Mouse (Mus musculus): Measurements from ENCODE around the gene Gm4869. TPM values are rescaled to one million over a fixed set of nuclear protein-coding genes. Genes with fewer than 3 reads are reported as not detected.

The Gm4869 gene
- polyA plus RNA-seq, 1 experiment = not detected

DNA sequence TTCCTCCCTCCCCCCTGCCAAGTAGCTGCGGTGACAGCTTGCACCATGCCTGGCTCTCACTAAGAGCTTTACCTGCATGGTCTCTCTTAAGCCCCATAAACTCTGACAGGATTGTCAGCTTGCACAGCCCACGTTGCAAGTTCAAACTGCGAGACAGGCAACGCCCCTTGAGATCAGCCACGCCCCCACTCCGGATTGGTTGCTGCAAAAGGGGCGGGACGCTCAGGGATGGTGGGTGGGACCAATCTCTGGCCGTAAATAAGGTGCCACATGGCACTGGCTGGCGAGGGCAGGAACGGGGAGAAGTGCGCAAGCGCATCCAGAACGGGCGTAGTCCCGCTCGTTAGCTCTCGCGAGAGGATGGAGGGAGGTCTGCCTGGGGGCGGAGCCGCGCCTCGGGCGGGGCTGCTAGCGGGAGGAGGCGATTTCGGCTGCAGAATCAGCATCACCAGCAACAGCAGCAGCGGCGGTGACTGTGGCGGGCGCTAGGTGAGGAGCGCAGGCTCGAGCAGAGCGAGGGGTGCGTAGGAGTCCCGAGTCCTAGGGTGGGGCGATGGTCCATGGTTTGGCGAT is 59.8 kb downstream of the Gm4869 start, which contains the start of gene Chst12:
TSS of gene Chst12 (plus strand) at position 343 of the 573 bp plus-strand sequence.
- Histone ChIP-seq H3K4me3 (ENCODE audit: insufficient read depth, low read depth, low read length) (peak within 1 kb of the TSS; percentile 65), H3K4me1 (ENCODE audit: control insufficient read depth, insufficient read depth, insufficient read length, low read length) (peaks cover 29% of the 10 kb centered on the region), H3K27ac (replicated peaks; ENCODE audit: low read depth, low read length) (0 out of 2 replicates have a peak within 1 kb of the TSS, but pooled peaks have one; percentile 14)

- 0 out of 2 replicates have a peak overlapping the region, but pooled peaks have one; percentile 14 for H3K27ac ChIP-seq (replicated peaks; ENCODE audit: low read depth, low read length)
- peak overlapping the region; percentile 65 for H3K4me3 ChIP-seq (ENCODE audit: insufficient read depth, low read depth, low read length)
- peaks cover 35% of the 10 kb centered on the region for H3K4me1 ChIP-seq (ENCODE audit: control insufficient read depth, insufficient read depth, insufficient read length, low read length)
Measured at GRCm38 (mm10) chr5:140506096-140506794, 60.8 kb downstream of the Gm4869 start.

DNA sequence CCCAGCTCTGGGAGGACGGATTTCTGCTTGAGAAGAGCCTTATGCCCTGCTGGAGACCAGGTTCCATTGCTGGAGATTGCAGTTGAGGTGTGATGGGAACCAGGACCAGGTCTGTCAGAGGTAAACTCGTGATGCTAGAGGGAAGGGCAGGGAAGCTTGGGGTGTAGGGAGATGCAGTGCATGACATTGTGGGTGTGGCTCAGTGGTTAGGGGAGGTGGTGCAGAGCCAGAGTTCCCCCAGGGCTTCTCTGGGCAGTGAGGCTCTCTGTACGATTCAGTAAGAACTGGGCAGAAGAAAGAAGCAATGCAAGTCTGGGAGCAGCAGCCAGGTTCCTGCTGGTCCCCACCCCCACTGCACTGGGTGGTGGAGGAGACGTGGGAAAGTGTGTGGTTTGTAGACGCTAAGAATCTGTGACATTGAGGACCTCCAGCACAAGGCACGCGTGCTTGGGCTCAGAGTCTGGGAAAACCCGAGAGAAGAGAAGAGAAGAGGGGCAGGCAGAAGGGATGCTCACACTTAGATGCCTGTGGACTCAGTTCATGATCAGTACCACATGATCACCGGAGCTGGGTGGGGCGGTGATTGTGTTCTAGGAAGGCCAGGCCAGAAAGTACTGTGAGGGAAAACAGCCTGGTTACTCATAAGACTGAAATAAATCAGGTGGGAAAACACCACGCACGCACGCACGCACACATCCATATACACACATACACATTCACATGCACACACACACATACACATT is 62.2 kb downstream of the Gm4869 start:
- peaks cover 35% of the 10 kb centered on the region for H3K4me1 ChIP-seq (ENCODE audit: control insufficient read depth, insufficient read depth, insufficient read length, low read length)
- H3K4me3 ChIP-seq (ENCODE audit: insufficient read depth, low read depth, low read length) = 0 out of 2 replicates have a peak overlapping the region, but pooled peaks have one; percentile 1
- H3K27ac ChIP-seq (replicated peaks; ENCODE audit: low read depth, low read length) = no peak overlapping the region; the same call in 1 of the 2 replicates

GRCm38 (mm10) chr5:140508686-140509085 is 63.2 kb downstream of the Gm4869 start:
- H3K4me3 ChIP-seq (ENCODE audit: insufficient read depth, low read depth, low read length) = no peak overlapping the region
- peaks cover 31% of the 10 kb centered on the region for H3K4me1 ChIP-seq (ENCODE audit: control insufficient read depth, insufficient read depth, insufficient read length, low read length)
- peak overlapping the region; percentile 13; the same call in 1 of the 2 replicates for H3K27ac ChIP-seq (replicated peaks; ENCODE audit: low read depth, low read length)

DNA sequence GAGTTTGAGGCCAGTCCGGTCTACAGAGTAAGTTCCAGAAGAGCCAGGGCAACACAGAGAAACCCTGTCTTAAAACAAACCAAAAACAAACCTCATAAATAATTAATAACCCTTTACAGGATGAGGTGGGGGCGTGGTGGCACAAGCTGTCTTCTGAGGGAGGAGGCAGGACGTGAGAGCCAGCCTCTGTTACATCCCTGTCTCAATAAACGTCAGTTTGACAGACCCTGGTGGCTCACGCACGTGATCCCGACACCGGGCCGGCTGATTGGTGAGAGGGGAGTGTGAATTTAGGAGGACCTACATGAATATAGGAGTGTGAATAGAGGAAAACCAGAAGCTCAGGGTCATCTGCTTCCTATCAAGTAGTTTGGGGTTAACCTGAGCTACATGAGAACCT is 63.8 kb downstream of the Gm4869 start:
- H3K4me1 ChIP-seq (ENCODE audit: control insufficient read depth, insufficient read depth, insufficient read length, low read length) = peaks cover 31% of the 10 kb centered on the region
- no peak overlapping the region; the same call in 1 of the 2 replicates for H3K27ac ChIP-seq (replicated peaks; ENCODE audit: low read depth, low read length)
- no peak overlapping the region for H3K4me3 ChIP-seq (ENCODE audit: insufficient read depth, low read depth, low read length)

- no peak overlapping the region for H3K27ac ChIP-seq (replicated peaks; ENCODE audit: low read depth, low read length)
- H3K4me1 ChIP-seq (ENCODE audit: control insufficient read depth, insufficient read depth, insufficient read length, low read length) = peaks cover 36% of the 10 kb centered on the region
- peak overlapping the region; percentile 25; the same call in 1 of the 2 replicates for H3K4me3 ChIP-seq (ENCODE audit: insufficient read depth, low read depth, low read length)
Measured at GRCm38 (mm10) chr5:140510012-140511000, 64.9 kb downstream of the Gm4869 start.

- no peak overlapping the region for H3K27ac ChIP-seq (replicated peaks; ENCODE audit: low read depth, low read length)
- H3K4me3 ChIP-seq (ENCODE audit: insufficient read depth, low read depth, low read length) = no peak overlapping the region
- peaks cover 18% of the 10 kb centered on the region for H3K4me1 ChIP-seq (ENCODE audit: control insufficient read depth, insufficient read depth, insufficient read length, low read length)
Measured at GRCm38 (mm10) chr5:140513921-140514320, 68.5 kb downstream of the Gm4869 start.

GRCm38 (mm10) chr5:140514799-140515486 is 69.5 kb downstream of the Gm4869 start:
- Histone ChIP-seq H3K4me3 (ENCODE audit: insufficient read depth, low read depth, low read length) (no peak overlapping the region), H3K27ac (replicated peaks; ENCODE audit: low read depth, low read length) (no peak overlapping the region), H3K4me1 (ENCODE audit: control insufficient read depth, insufficient read depth, insufficient read length, low read length) (peaks cover 15% of the 10 kb centered on the region)

GRCm38 (mm10) chr5:140517159-140517920 is 71.9 kb downstream of the Gm4869 start:
- Histone ChIP-seq H3K27ac (replicated peaks; ENCODE audit: low read depth, low read length) (no peak overlapping the region), H3K4me1 (ENCODE audit: control insufficient read depth, insufficient read depth, insufficient read length, low read length) (peaks cover 7% of the 10 kb centered on the region), H3K4me3 (ENCODE audit: insufficient read depth, low read depth, low read length) (no peak overlapping the region)

GRCm38 (mm10) chr5:140517921-140518230 is 72.4 kb downstream of the Gm4869 start:
- peaks cover 7% of the 10 kb centered on the region for H3K4me1 ChIP-seq (ENCODE audit: control insufficient read depth, insufficient read depth, insufficient read length, low read length)
- H3K27ac ChIP-seq (replicated peaks; ENCODE audit: low read depth, low read length) = no peak overlapping the region
- H3K4me3 ChIP-seq (ENCODE audit: insufficient read depth, low read depth, low read length) = no peak overlapping the region

DNA sequence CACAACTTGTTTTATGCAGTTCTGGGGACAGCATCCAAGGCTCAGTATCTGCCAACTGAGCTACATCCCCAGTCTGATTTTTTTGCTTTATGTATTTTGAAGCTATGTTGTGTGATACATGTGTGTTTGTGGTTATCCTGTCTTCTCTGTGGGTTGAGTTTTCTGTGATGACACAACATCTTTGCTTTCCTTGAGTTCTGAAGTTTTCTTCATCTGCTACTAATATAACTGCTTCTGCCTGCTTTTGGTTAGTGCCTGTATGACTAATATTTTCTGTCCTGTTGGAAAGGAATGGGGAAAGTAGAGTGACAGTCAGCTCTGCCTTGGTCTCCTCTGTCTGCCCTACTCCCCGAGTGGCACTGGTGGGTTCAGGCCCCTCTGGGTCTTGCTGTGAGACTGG is 75.8 kb downstream of the Gm4869 start:
- no peaks in the 10 kb centered on the region; the same call in none of the 2 replicates for H3K4me1 ChIP-seq (ENCODE audit: control insufficient read depth, insufficient read depth, insufficient read length, low read length)
- no peak overlapping the region for H3K4me3 ChIP-seq (ENCODE audit: insufficient read depth, low read depth, low read length)
- H3K27ac ChIP-seq (replicated peaks; ENCODE audit: low read depth, low read length) = no peak overlapping the region

GRCm38 (mm10) chr5:140526754-140527153 is 81.3 kb downstream of the Gm4869 start:
- no peak overlapping the region for H3K27ac ChIP-seq (replicated peaks; ENCODE audit: low read depth, low read length)
- H3K4me1 ChIP-seq (ENCODE audit: control insufficient read depth, insufficient read depth, insufficient read length, low read length) = no peaks in the 10 kb centered on the region
- H3K4me3 ChIP-seq (ENCODE audit: insufficient read depth, low read depth, low read length) = no peak overlapping the region

GRCm38 (mm10) chr5:140538111-140538683 is 92.8 kb downstream of the Gm4869 start:
- no peak overlapping the region for H3K27ac ChIP-seq (replicated peaks; ENCODE audit: low read depth, low read length)
- no peaks in the 10 kb centered on the region for H3K4me1 ChIP-seq (ENCODE audit: control insufficient read depth, insufficient read depth, insufficient read length, low read length)
- H3K4me3 ChIP-seq (ENCODE audit: insufficient read depth, low read depth, low read length) = no peak overlapping the region

Measured in brown adipose tissue, adult 24 weeks (tissue).